Mouse (Mus musculus) gastrocnemius, postnatal 10 days (tissue): ENCODE results near the gene Klf6. TPM values are rescaled to one million over a fixed set of nuclear protein-coding genes. Genes with fewer than 3 reads are reported as not detected.

Source experiments
- DNase-seq: peaks from one replicate; pipeline ENCODE4 v3.0.0; 2021; ENCODE audit warnings: mixed read lengths
- microRNA-seq, 2 experiments: library from miRNA; unstranded; fragments of <30 nt; microRNA quantifications; one replicate each; pipeline ENCODE4 v1.2.0; 2021
- total RNA-seq, 2 experiments: library from RNA; stranded (reverse); gene quantifications; 2 replicates each; pipeline ENCODE4 v1.2.3; 2021

The Klf6 gene
- total RNA-seq, 2 experiments from 2014 or later, result 33.5 to 36.5 TPM

- no peak for DNase-seq
Measured at GRCm38 (mm10) chr13:5899641-5900040, 38.4 kb downstream of the Klf6 start.

- no peak for DNase-seq
Measured at GRCm38 (mm10) chr13:5913201-5913600, 51.9 kb downstream of the Klf6 start.

- no peak for DNase-seq
Measured at GRCm38 (mm10) chr13:5917360-5917759, 56.1 kb downstream of the Klf6 start.

GRCm38 (mm10) chr13:5919966-5920365 is 58.7 kb downstream of the Klf6 start:
- no peak for DNase-seq

Small RNA genes within 50 kb of the gene (microRNA-seq; reads per million reads assigned to microRNA genes)
- 0 reads per million in 2 experiments for gene Gm26043
